Mouse (Mus musculus) CD4-positive naive resting alpha-beta T cell, adult 76 days (primary cell): ENCODE data around the gene Itgb1. TPM values are rescaled to one million over a fixed set of nuclear protein-coding genes. Genes with fewer than 3 reads are reported as not detected.

Experiments
- total RNA-seq: library from RNA; stranded (reverse); gene quantifications from one replicate; pipeline ENCODE4 v1.2.4, GENCODE M21; 2023

The Itgb1 gene
- 28.5 TPM for total RNA-seq

GRCm38 (mm10) chr8:128685507-128686428 lies at the start of gene Itgb1:
Gene Itgb1, plus strand, starts transcription at chr8:128685654.

Other genes starting within 250 kb of the Itgb1 start
- not detected for gene Gm3952, start 113.0 kb downstream of the Itgb1 start, total RNA-seq